Comparison of ENCODE assay signal across 8 mouse cellular contexts in the genomic region with DNA sequence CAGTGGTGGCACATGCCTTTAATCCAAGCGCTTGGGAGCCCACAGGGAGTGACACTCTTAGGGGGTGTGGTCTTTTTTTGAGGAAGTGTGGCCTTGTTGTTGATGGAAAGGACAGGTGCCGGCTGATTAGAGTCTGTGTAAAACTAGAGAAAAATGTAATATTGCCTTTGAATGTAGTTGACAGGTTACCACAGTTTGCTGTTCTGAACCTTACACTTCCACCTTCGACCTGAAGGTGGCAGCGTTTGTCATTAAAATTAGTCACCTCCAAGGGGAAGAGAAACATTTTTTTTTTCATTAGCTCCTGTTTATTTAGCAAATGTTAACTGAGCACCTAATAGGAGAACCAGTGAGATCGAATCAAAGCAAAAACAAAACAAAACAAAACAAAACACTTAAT. TPM values are rescaled to one million over a fixed set of nuclear protein-coding genes. Genes with fewer than 3 reads are reported as not detected.
A peak's percentile ranks its signal among the peaks of the same experiment; 100 is the strongest.
DNase-seq lines count a peak whose midpoint lies in the region; ATAC-seq and TF ChIP-seq lines count a peak whose summit lies in the region.

No protein-coding gene starts in this region.

- peak; percentile 85 for DNase-seq in kidney, adult 2 months
- DNase-seq in Muller cell, postnatal 12 days (ENCODE audit: inconsistent ontology term): peak; percentile 25
- peak; percentile 73 for DNase-seq in cerebellum, adult 9-11 months
- peak; percentile 84 for DNase-seq in heart, postnatal 4 days
- peak; percentile 74 for DNase-seq in left cerebral cortex, postnatal 4 days
- peak; percentile 80 for DNase-seq in retina, embryonic 14.5 days (ENCODE audit: low spot score)
- DNase-seq in urinary bladder, postnatal 14 days (ENCODE audit: low spot score): peak; percentile 81

- H3K9me3 ChIP-seq in kidney, embryonic 14.5 days (ENCODE audit: control insufficient read depth, low read length): no peaks in the 10 kb centered on the region

- no peak overlapping the region for H3K9ac ChIP-seq in kidney, embryonic 14.5 days (ENCODE audit: low read depth, low read length)

- no peak for TF ChIP-seq POLR2A in kidney, adult 2 months (IDR thresholded peaks at IDR 0.05; ENCODE audit: low read depth, low read length)

- TF ChIP-seq CTCF in kidney, adult 2 months (conservative IDR thresholded peaks at IDR 0.05; ENCODE audit: insufficient read depth, insufficient read length, low read depth, low read length): 0 out of 2 replicates have a peak, but pooled peaks have one; percentile 24

- WGBS in kidney, adult 2 months: 21% methylated on average over 5 of the region's 5 CpGs
- 27% methylated on average over 5 of the region's 5 CpGs for WGBS in kidney, embryonic 14.5 days

- H3K36me3 ChIP-seq in kidney, adult 2 months (ENCODE audit: control insufficient read depth, insufficient read depth, low read length): no peaks in the 10 kb centered on the region
- no peaks in the 10 kb centered on the region for H3K36me3 ChIP-seq in kidney, embryonic 14.5 days (ENCODE audit: control insufficient read depth, insufficient read depth, low read length)

- intact Hi-C loops in left cerebral cortex, postnatal 4 days (cut with DNase I): loop anchor here (2.0 kb wide), 1 partner anchor 77 kb away; no protein-coding TSS in a partner anchor

- no peak overlapping the region for H3K27ac ChIP-seq in kidney, adult 2 months (ENCODE audit: insufficient read depth, low read depth, low read length)
- H3K27ac ChIP-seq in kidney, embryonic 14.5 days (ENCODE audit: low read depth, low read length): no peak overlapping the region

- no peaks in the 10 kb centered on the region for H3K27me3 ChIP-seq in kidney, adult 2 months (replicated peaks; ENCODE audit: control insufficient read depth, insufficient read depth, low read length)
- no peaks in the 10 kb centered on the region for H3K27me3 ChIP-seq in kidney, embryonic 14.5 days (ENCODE audit: control insufficient read depth, insufficient read depth, low read length)

- no peak overlapping the region for H3K4me3 ChIP-seq in kidney, adult 2 months (ENCODE audit: insufficient read depth, low read depth, low read length)
- no peak overlapping the region for H3K4me3 ChIP-seq in kidney, embryonic 14.5 days (ENCODE audit: low read length)

- no peaks in the 10 kb centered on the region for H3K4me1 ChIP-seq in kidney, adult 2 months (ENCODE audit: control insufficient read depth, insufficient read depth, low read length)
- H3K4me1 ChIP-seq in kidney, embryonic 14.5 days (ENCODE audit: control insufficient read depth, insufficient read depth, low read length): peaks cover 7% of the 10 kb centered on the region; the same call in 1 of the 2 replicates

- ATAC-seq in kidney, embryonic 14.5 days (ENCODE audit: low FRiP score, low TSS enrichment): no peak

- H3K4me2 ChIP-seq in kidney, embryonic 14.5 days (replicated peaks; ENCODE audit: low read depth, low read length): no peak overlapping the region

RNA-seq across cellular contexts. Expression of gene Tctn1, which starts 3.6 kb away (rescaled TPM):
- 18.2 and 23.2 TPM in 2 replicates for polyA plus RNA-seq in kidney, adult 2 months (2012; rRNA removed)
- 6.5 and 9.8 TPM in 2 replicates for polyA plus RNA-seq in kidney, embryonic 14.5 days (2014; fragmentation: Nextera tagmentation; extraction: Ambion mirVana)
- total RNA-seq in heart, postnatal 4 days (2021): 1 to 10 TPM; 6.0 to 6.1 TPM
- 10 to 100 TPM; 16.4 to 17.8 TPM for total RNA-seq in left cerebral cortex, postnatal 4 days (2021)

RNA-seq across cellular contexts. Expression of gene Pptc7, which starts 16.3 kb away (rescaled TPM):
- polyA plus RNA-seq in kidney, adult 2 months (2012; rRNA removed): 28.8 and 31.7 TPM in 2 replicates
- 7.9 and 10.9 TPM in 2 replicates for polyA plus RNA-seq in kidney, embryonic 14.5 days (2014; fragmentation: Nextera tagmentation; extraction: Ambion mirVana)
- total RNA-seq in heart, postnatal 4 days (2021): 10 to 100 TPM; 44.0 to 47.2 TPM
- 10 to 100 TPM; 17.1 to 18.5 TPM for total RNA-seq in left cerebral cortex, postnatal 4 days (2021)

Comparison
In these comparisons a context has a peak if more than half of its experiments do, and no peak if none do; other contexts are left out.
1. DNase-seq: peak in every context shown above with its lines; median percentile 85 in kidney, adult 2 months; 84 in heart, postnatal 4 days; 81 in urinary bladder, postnatal 14 days; 80 in retina, embryonic 14.5 days; 74 in left cerebral cortex, postnatal 4 days; 73 in cerebellum, adult 9-11 months; 25 in Muller cell, postnatal 12 days.